Mouse (Mus musculus): ENCODE results near the gene Platr25. TPM values are rescaled to one million over a fixed set of nuclear protein-coding genes. Genes with fewer than 3 reads are reported as not detected.
"Not testable (repeated sequence)": the region's sequence is repeated elsewhere in the genome, so short reads cannot be mapped to it uniquely, and the experiment has no call there.

Gene Platr25
- polyA plus RNA-seq, 1 experiment from 2014 or later, result 33.3 TPM

GRCm38 (mm10) chr13:62627071-62627470, 133.4 kb downstream of the Platr25 start:
- not testable (repeated sequence) for H3K27me3 ChIP-seq; ATAC-seq (ENCODE audit: low FRiP score); H3K9ac ChIP-seq; H3K4me2 ChIP-seq (replicated peaks); H3K4me1 ChIP-seq; H3K36me3 ChIP-seq; H3K9me3 ChIP-seq (replicated peaks); H3K4me3 ChIP-seq; H3K27ac ChIP-seq
- WGBS, result 54% methylated on average over 1 of the region's 1 CpGs

GRCm38 (mm10) chr13:62624277-62624665, 136.2 kb downstream of the Platr25 start:
- 5% methylated on average over 7 of the region's 7 CpGs for WGBS
- H3K27ac ChIP-seq; H3K9me3 ChIP-seq (replicated peaks); H3K36me3 ChIP-seq; H3K27me3 ChIP-seq; H3K4me1 ChIP-seq: not testable (repeated sequence)
- Histone ChIP-seq H3K9ac (0 out of 2 replicates have a peak overlapping the region, but pooled peaks have one; percentile 45), H3K4me2 (replicated peaks) (peak overlapping the region; percentile 52), H3K4me3 (peak overlapping the region; percentile 47)
- ATAC-seq (ENCODE audit: low FRiP score), result peak; percentile 90

- peak within 1 kb of the TSS; percentile 47 for H3K4me3 ChIP-seq
- not testable (repeated sequence) for H3K27me3 ChIP-seq; H3K4me1 ChIP-seq; H3K9me3 ChIP-seq (replicated peaks); H3K36me3 ChIP-seq; H3K27ac ChIP-seq
- peak within 1 kb of the TSS; percentile 56 for H3K9ac ChIP-seq
- ATAC-seq (ENCODE audit: low FRiP score), result peak; percentile 100
- H3K4me2 ChIP-seq (replicated peaks), result peak within 1 kb of the TSS; percentile 52
- WGBS, result under 1% methylated on average over 15 of the region's 15 CpGs
Observed at GRCm38 (mm10) chr13:62623577-62624276, 136.8 kb downstream of the Platr25 start, which contains the start of gene 6720489N17Rik. TSS of gene 6720489N17Rik (minus strand) at chr13:62624182.

MicroRNA genes within 50 kb of the gene (microRNA counts, 519-probe panel; counts per million panel counts)
- 470 counts per million, percentile 58 among the panel's probes with 10 or more counts for microRNA mmu-miR-713

Small RNAs within 50 kb of the gene (microRNA-seq; reads per million reads assigned to microRNA genes)
- gene Gm24020, result not detected
- gene Gm24588, result not detected
- gene Mir713, result not detected

Other genes starting within 250 kb of the Platr25 start
- gene Zfp935, start 202.2 kb downstream of the Platr25 start, polyA plus RNA-seq (2016; fragmentation: Nextera tagmentation; extraction: Ambion mirVana), result 1.0 TPM in 1 of 2 replicates, not detected in the other
- gene Zfp934, start 189.5 kb downstream of the Platr25 start, polyA plus RNA-seq (2016; fragmentation: Nextera tagmentation; extraction: Ambion mirVana), result 16.7 and 17.9 TPM in 2 replicates
- 9.9 and 11.5 TPM in 2 replicates for gene 6720489N17Rik, start 136.5 kb downstream of the Platr25 start, polyA plus RNA-seq (2016; fragmentation: Nextera tagmentation; extraction: Ambion mirVana)
- 11.2 and 12.8 TPM in 2 replicates for gene Gm5141, start 25.1 kb upstream of the Platr25 start, polyA plus RNA-seq (2016; fragmentation: Nextera tagmentation; extraction: Ambion mirVana)
- 0.29 and 0.36 TPM in 2 replicates for gene Fbp2, start 97.7 kb upstream of the Platr25 start, polyA plus RNA-seq (2016; fragmentation: Nextera tagmentation; extraction: Ambion mirVana)
- gene Fbp1, start 127.6 kb upstream of the Platr25 start, polyA plus RNA-seq (2016; fragmentation: Nextera tagmentation; extraction: Ambion mirVana), result 0.19 TPM in 1 of 2 replicates, not detected in the other
- gene 2010111I01Rik, start 204.2 kb upstream of the Platr25 start, polyA plus RNA-seq (2016; fragmentation: Nextera tagmentation; extraction: Ambion mirVana), result 47.6 and 68.4 TPM in 2 replicates

Measured in hindbrain, embryonic 12.5 days (tissue).